Mouse (Mus musculus): Measurements from ENCODE around the gene AC131692.1. TPM values are rescaled to one million over a fixed set of nuclear protein-coding genes. Genes with fewer than 3 reads are reported as not detected.

Gene AC131692.1
- polyA plus RNA-seq, 1 experiment from 2014 or later = 0.26 TPM

- 92% methylated on average over 5 of the region's 5 CpGs for WGBS
- no peaks in the 10 kb centered on the region for H3K27me3 ChIP-seq (ENCODE audit: insufficient read depth, poor library complexity, severe bottlenecking)
Observed at GRCm38 (mm10) chr19:6073889-6074288, 20.3 kb upstream of the AC131692.1 start.

GRCm38 (mm10) chr19:6076564-6077393, 17.4 kb upstream of the AC131692.1 start, which contains the start of gene Vps51:
Gene Vps51 (minus strand): TSS chr19:6077231.
- H3K4me1 ChIP-seq = peaks cover 8% of the 10 kb centered on the region
- H3K27me3 ChIP-seq (ENCODE audit: insufficient read depth, poor library complexity, severe bottlenecking) = no peaks in the 10 kb centered on the region
- no peaks in the 10 kb centered on the region for H3K9me3 ChIP-seq
- peak within 1 kb of the TSS; percentile 89 for H3K27ac ChIP-seq
- peak within 1 kb of the TSS; percentile 72 for H3K4me3 ChIP-seq
- 2% methylated on average over 33 of the region's 33 CpGs for WGBS
- peaks cover 49% of the 10 kb centered on the region for H3K36me3 ChIP-seq
- DNase-seq (ENCODE audit: low spot score) = peak; percentile 93

More at GRCm38 (mm10) chr19:6073889-6074288, 20.3 kb upstream of the AC131692.1 start:
- DNase-seq (ENCODE audit: low spot score) = no peak
- Histone ChIP-seq H3K9me3 (no peaks in the 10 kb centered on the region), H3K4me3 (no peak overlapping the region), H3K4me1 (peaks cover 8% of the 10 kb centered on the region), H3K36me3 (peaks cover 56% of the 10 kb centered on the region), H3K27ac (no peak overlapping the region)

GRCm38 (mm10) chr19:6079983-6080480, 14.2 kb upstream of the AC131692.1 start, which contains the start of gene Tmem262:
Gene Tmem262 (plus strand): TSS chr19:6080033.
- H3K9me3 ChIP-seq = no peaks in the 10 kb centered on the region
- DNase-seq (ENCODE audit: low spot score) = no peak
- 91% methylated on average over 12 of the region's 12 CpGs for WGBS
- no peaks in the 10 kb centered on the region for H3K27me3 ChIP-seq (ENCODE audit: insufficient read depth, poor library complexity, severe bottlenecking)
- no peak within 1 kb of the TSS for H3K4me3 ChIP-seq
- H3K4me1 ChIP-seq = peaks cover 18% of the 10 kb centered on the region
- H3K36me3 ChIP-seq = peaks cover 38% of the 10 kb centered on the region
- H3K27ac ChIP-seq = no peak within 1 kb of the TSS

GRCm38 (mm10) chr19:6082156-6082555, 12.1 kb upstream of the AC131692.1 start, which contains the start of gene Gm28374:
Gene Gm28374 (minus strand): TSS chr19:6082256.
- H3K9me3 ChIP-seq = no peaks in the 10 kb centered on the region

GRCm38 (mm10) chr19:6084478-6085248, 9.6 kb upstream of the AC131692.1 start, which contains the start of the genes Zfpl1 and Cdca5:
Gene Zfpl1 (minus strand): TSS chr19:6084956.
Gene Cdca5 (plus strand): TSS chr19:6084983.
- H3K27me3 ChIP-seq (ENCODE audit: insufficient read depth, poor library complexity, severe bottlenecking) = no peaks in the 10 kb centered on the region
- peaks cover 16% of the 10 kb centered on the region for H3K4me1 ChIP-seq
- WGBS = under 1% methylated on average over 58 of the region's 58 CpGs
- peak within 1 kb of the TSS; percentile 81 for H3K4me3 ChIP-seq
- peaks cover 64% of the 10 kb centered on the region for H3K36me3 ChIP-seq
- H3K9me3 ChIP-seq = no peaks in the 10 kb centered on the region
- peak; percentile 98 for DNase-seq (ENCODE audit: low spot score)
- H3K27ac ChIP-seq = peak within 1 kb of the TSS; percentile 87

More at GRCm38 (mm10) chr19:6082156-6082555, 12.1 kb upstream of the AC131692.1 start, which contains the start of gene Gm28374:
- no peaks in the 10 kb centered on the region for H3K27me3 ChIP-seq (ENCODE audit: insufficient read depth, poor library complexity, severe bottlenecking)
- no peak within 1 kb of the TSS for H3K4me3 ChIP-seq
- H3K36me3 ChIP-seq = peaks cover 44% of the 10 kb centered on the region
- no peak within 1 kb of the TSS for H3K27ac ChIP-seq
- H3K4me1 ChIP-seq = peaks cover 16% of the 10 kb centered on the region
- 80% methylated on average over 9 of the region's 9 CpGs for WGBS
- no peak for DNase-seq (ENCODE audit: low spot score)

- Histone ChIP-seq H3K36me3 (peaks cover 64% of the 10 kb centered on the region), H3K4me3 (peak overlapping the region; percentile 81), H3K9me3 (no peaks in the 10 kb centered on the region), H3K4me1 (peaks cover 16% of the 10 kb centered on the region), H3K27ac (peak overlapping the region; percentile 87), H3K27me3 (ENCODE audit: insufficient read depth, poor library complexity, severe bottlenecking) (no peaks in the 10 kb centered on the region)
- peak; percentile 92 for DNase-seq (ENCODE audit: low spot score)
- under 1% methylated on average over 17 of the region's 17 CpGs for WGBS
Observed at GRCm38 (mm10) chr19:6085417-6085879, 8.8 kb upstream of the AC131692.1 start.

- WGBS = 96% methylated on average over 13 of the region's 13 CpGs
Observed at GRCm38 (mm10) chr19:6088841-6089240, 5.4 kb upstream of the AC131692.1 start.

GRCm38 (mm10) chr19:6097847-6098246, 3.6 kb downstream of the AC131692.1 start:
- WGBS = 89% methylated on average over 3 of the region's 3 CpGs
- H3K36me3 ChIP-seq = peaks cover 41% of the 10 kb centered on the region
- H3K9me3 ChIP-seq = no peaks in the 10 kb centered on the region
- H3K4me1 ChIP-seq = no peaks in the 10 kb centered on the region
- no peak overlapping the region for H3K4me3 ChIP-seq
- no peak overlapping the region for H3K27ac ChIP-seq
- H3K27me3 ChIP-seq (ENCODE audit: insufficient read depth, poor library complexity, severe bottlenecking) = no peaks in the 10 kb centered on the region
- DNase-seq (ENCODE audit: low spot score) = no peak

More at GRCm38 (mm10) chr19:6088841-6089240, 5.4 kb upstream of the AC131692.1 start:
- Histone ChIP-seq H3K4me1 (peaks cover 10% of the 10 kb centered on the region), H3K4me3 (no peak overlapping the region), H3K27ac (no peak overlapping the region), H3K27me3 (ENCODE audit: insufficient read depth, poor library complexity, severe bottlenecking) (no peaks in the 10 kb centered on the region), H3K36me3 (peaks cover 64% of the 10 kb centered on the region), H3K9me3 (no peaks in the 10 kb centered on the region)
- DNase-seq (ENCODE audit: low spot score) = no peak

GRCm38 (mm10) chr19:6101186-6101585, 7.0 kb downstream of the AC131692.1 start:
- H3K27me3 ChIP-seq (ENCODE audit: insufficient read depth, poor library complexity, severe bottlenecking) = no peaks in the 10 kb centered on the region
- H3K4me1 ChIP-seq = peaks cover 12% of the 10 kb centered on the region
- DNase-seq (ENCODE audit: low spot score) = no peak
- WGBS = 70% methylated on average over 6 of the region's 6 CpGs
- H3K4me3 ChIP-seq = no peak overlapping the region
- H3K27ac ChIP-seq = no peak overlapping the region
- H3K36me3 ChIP-seq = peaks cover 19% of the 10 kb centered on the region
- no peaks in the 10 kb centered on the region for H3K9me3 ChIP-seq

- no peak overlapping the region for H3K4me3 ChIP-seq
- 66% methylated on average over 6 of the region's 6 CpGs for WGBS
- peaks cover 19% of the 10 kb centered on the region for H3K36me3 ChIP-seq
- H3K4me1 ChIP-seq = peaks cover 17% of the 10 kb centered on the region
- H3K9me3 ChIP-seq = no peaks in the 10 kb centered on the region
- H3K27ac ChIP-seq = no peak overlapping the region
- DNase-seq (ENCODE audit: low spot score) = no peak
- H3K27me3 ChIP-seq (ENCODE audit: insufficient read depth, poor library complexity, severe bottlenecking) = no peaks in the 10 kb centered on the region
Observed at GRCm38 (mm10) chr19:6102169-6102853, 8.1 kb downstream of the AC131692.1 start.

- no peak overlapping the region for H3K27ac ChIP-seq
- DNase-seq (ENCODE audit: low spot score) = no peak
- H3K4me1 ChIP-seq = peaks cover 17% of the 10 kb centered on the region
- H3K9me3 ChIP-seq = no peaks in the 10 kb centered on the region
- H3K4me3 ChIP-seq = no peak overlapping the region
- 54% methylated on average over 4 of the region's 4 CpGs for WGBS
- H3K36me3 ChIP-seq = peaks cover 6% of the 10 kb centered on the region; the same call in 1 of the 2 replicates
- H3K27me3 ChIP-seq (ENCODE audit: insufficient read depth, poor library complexity, severe bottlenecking) = no peaks in the 10 kb centered on the region
Observed at GRCm38 (mm10) chr19:6104476-6104875, 10.3 kb downstream of the AC131692.1 start.

GRCm38 (mm10) chr19:6105586-6105985, 11.4 kb downstream of the AC131692.1 start, which contains the start of gene Naaladl1:
Gene Naaladl1 (plus strand): TSS chr19:6105782.
- Histone ChIP-seq H3K4me1 (peaks cover 17% of the 10 kb centered on the region), H3K9me3 (no peaks in the 10 kb centered on the region), H3K27ac (no peak within 1 kb of the TSS), H3K36me3 (no peaks in the 10 kb centered on the region), H3K4me3 (no peak within 1 kb of the TSS), H3K27me3 (ENCODE audit: insufficient read depth, poor library complexity, severe bottlenecking) (no peaks in the 10 kb centered on the region)
- 81% methylated on average over 7 of the region's 7 CpGs for WGBS
- DNase-seq (ENCODE audit: low spot score) = no peak
